Mouse (Mus musculus): ENCODE measurements around the gene Fgf23. TPM values are rescaled to one million over a fixed set of nuclear protein-coding genes. Genes with fewer than 3 reads are reported as not detected.

The Fgf23 gene
- total RNA-seq, 2 experiments from 2014 or later = not detected

DNA sequence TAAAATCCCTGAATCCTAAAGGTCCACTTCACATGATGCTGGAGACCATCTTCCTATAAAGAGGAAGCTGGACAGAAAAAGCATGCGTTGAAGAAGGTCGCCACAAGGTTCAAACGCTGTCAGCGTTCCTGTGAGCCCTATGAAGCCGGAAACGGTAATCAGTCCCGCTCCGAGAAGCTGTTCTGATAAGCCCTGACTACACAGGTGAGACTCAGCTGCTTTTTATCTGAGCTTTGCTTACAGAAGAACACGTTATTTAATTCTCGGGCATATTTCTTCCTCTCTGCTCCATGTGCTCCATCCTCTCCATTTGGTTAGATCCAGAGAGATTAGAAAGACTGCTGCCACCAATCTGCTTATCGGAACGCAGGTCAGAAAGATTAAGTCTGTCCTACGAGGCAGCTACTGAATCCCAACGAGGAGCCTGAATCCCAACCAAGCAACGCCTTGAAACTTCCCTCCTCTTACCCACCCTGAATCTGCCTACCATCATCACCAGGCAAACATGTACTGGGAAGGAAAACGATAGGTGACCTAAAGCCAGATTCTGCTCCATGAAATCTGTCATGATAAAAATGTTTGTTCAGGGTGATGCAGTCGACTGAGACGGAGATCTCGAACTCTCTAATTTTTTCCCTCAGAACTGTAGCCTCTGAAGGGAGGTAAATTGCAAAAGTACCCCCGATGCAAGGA lies 35.8 kb downstream of the Fgf23 start:
- no peak for DNase-seq
- intact Hi-C loops (cut with DNase I) = loop anchor here (10.0 kb wide), 1 partner anchor 1326 kb away; the partner anchor contains the start of gene Fkbp4

- intact Hi-C loops (cut with DNase I) = loop anchor here (10.0 kb wide), 1 partner anchor 1325 kb away; the partner anchor contains the start of gene Fkbp4
- peak; percentile 88 to 89 for DNase-seq
Observed at GRCm38 (mm10) chr6:127109402-127109930, 36.8 kb downstream of the Fgf23 start, which contains the start of gene Tigar. Tigar (minus strand) TSS chr6:127109557.

DNA sequence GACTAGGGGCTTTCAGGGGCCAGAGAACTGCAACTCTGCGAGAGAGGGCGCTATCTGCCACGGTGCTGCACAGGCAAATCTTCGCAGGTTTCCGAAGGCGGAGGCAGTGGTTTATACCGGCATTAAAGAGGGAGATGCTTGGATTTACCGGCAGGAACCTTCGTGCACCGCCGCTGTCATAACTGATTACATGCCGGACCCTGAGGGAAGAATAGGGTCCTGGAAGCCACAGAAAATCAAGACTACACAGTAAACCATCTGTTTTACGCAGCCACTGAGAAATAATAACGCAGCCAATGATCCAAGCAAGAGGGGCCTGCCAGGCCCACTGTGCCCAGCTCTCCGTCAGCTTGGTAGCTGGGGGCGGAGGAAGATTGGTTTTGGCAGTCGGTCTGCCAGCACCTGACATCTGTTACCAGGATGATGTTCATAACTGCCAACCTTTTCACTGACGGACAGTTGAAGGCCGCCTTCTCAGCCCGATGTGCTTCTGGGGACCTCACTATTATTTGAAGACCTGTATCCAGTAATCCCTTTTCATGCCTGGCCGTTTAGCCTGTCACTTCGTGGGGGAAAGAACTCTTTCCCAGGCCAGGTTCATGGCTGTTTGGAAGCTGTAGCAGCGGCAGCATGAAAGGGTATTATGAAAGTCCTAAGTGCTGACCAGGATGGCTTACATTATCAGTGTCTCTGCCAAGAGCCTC lies 42.2 kb downstream of the Fgf23 start:
- DNase-seq = no peak
- intact Hi-C loops (cut with DNase I) = loop anchor here (5.0 kb wide), 1 partner anchor 73 kb away; no protein-coding TSS in a partner anchor

DNA sequence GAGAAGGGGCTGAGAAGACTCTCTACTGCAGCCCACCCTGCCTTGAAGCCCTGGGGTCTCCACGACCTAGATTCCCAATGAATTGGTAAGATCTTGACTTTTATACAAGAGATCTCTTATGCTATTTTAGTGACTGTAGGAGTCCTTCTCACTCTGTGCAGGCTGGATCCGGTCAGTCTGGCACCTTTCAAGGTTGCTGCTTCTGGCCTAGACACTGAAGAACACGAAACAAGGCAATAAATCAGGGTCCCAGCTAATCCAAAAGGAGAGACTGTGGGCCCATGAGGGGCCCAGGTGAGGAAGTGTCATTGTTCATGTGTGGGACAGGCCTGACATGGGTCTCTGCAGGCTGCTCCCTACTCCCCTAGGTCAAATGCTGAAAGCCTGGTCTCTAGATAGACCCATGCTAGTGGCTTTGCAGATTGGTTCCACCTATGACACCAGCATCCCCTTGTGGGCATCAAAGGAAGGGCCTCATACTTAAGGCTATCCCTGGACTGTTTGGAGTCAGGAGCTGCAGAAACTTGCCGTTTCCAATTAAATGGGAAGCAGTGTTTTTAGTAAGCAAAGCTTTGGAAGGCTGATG lies 49.6 kb downstream of the Fgf23 start:
- DNase-seq = no peak
- intact Hi-C loops (cut with DNase I) = loop anchor here (5.0 kb wide), 2 partner anchors 35 to 165 kb away; no protein-coding TSS in a partner anchor

- no peak for DNase-seq
- intact Hi-C loops (cut with DNase I) = loop anchor here (5.0 kb wide), 2 partner anchors 36 to 166 kb away; no protein-coding TSS in a partner anchor
Observed at GRCm38 (mm10) chr6:127122996-127123395, 50.3 kb downstream of the Fgf23 start.

- intact Hi-C loops (cut with DNase I) = loop anchor here (5.0 kb wide), 2 partner anchors 36 to 166 kb away; no protein-coding TSS in a partner anchor
- DNase-seq = no peak
Observed at GRCm38 (mm10) chr6:127123506-127123905, 50.8 kb downstream of the Fgf23 start.

DNA sequence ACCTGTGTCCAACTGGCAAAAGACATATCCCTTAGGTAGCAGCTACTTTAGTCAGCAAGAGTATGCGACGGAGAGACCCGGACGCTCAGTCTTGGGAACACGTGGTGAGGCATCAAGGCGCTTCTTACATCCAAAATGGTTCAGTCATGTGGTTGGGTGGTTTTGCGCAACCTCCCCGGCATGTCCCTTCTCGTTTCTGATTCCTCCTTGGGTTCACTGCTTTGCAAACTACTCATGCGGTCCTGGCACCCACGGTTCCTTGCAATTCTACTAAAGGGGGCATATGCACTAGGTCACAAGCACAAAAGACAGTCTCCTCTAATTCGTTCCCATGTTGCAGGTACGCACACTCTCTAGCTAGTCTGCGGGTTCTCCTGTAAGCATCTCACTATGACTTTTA lies 57.0 kb downstream of the Fgf23 start:
- intact Hi-C loops (cut with DNase I) = no loop called here
- DNase-seq = no peak

GRCm38 (mm10) chr6:127130377-127130776 lies 57.7 kb downstream of the Fgf23 start:
- no peak for DNase-seq
- intact Hi-C loops (cut with DNase I) = no loop called here

Other genes with a start within 250 kb of the Fgf23 start
- gene Ndufa9, start 223.8 kb upstream of the Fgf23 start, total RNA-seq (2021) = 100 to 1,000 TPM; 320 to 335 TPM
- gene Akap3, start 219.8 kb upstream of the Fgf23 start, total RNA-seq (2021) = not detected
- not detected for gene Dyrk4, start 151.1 kb upstream of the Fgf23 start, total RNA-seq (2021)
- under 1 TPM; 0.47 to 0.64 TPM for gene Rad51ap1, start 133.3 kb upstream of the Fgf23 start, total RNA-seq (2021)
- gene D6Wsu163e, start 132.9 kb upstream of the Fgf23 start, total RNA-seq (2021) = 1 to 10 TPM; 6.3 to 8.4 TPM
- gene Fgf6, start 57.3 kb upstream of the Fgf23 start, total RNA-seq (2021) = 1 to 10 TPM; 5.0 to 9.3 TPM
- 10 to 100 TPM; 80.9 to 85.1 TPM for gene Tigar, start 36.7 kb downstream of the Fgf23 start, total RNA-seq (2021)
- gene Ccnd2, start 79.3 kb downstream of the Fgf23 start, total RNA-seq (2021) = 10 to 100 TPM; 15.0 to 16.6 TPM

Measured in gastrocnemius, postnatal 36 days (tissue).